Mouse (Mus musculus): ENCODE data around the gene Stk11. TPM values are rescaled to one million over a fixed set of nuclear protein-coding genes. Genes with fewer than 3 reads are reported as not detected.
A peak's percentile ranks its signal among the peaks of the same experiment; 100 is the strongest.

Gene Stk11
- total and polyA plus RNA-seq, 3 experiments, result 47.4 to 94.9 (median 65.9) TPM

DNA sequence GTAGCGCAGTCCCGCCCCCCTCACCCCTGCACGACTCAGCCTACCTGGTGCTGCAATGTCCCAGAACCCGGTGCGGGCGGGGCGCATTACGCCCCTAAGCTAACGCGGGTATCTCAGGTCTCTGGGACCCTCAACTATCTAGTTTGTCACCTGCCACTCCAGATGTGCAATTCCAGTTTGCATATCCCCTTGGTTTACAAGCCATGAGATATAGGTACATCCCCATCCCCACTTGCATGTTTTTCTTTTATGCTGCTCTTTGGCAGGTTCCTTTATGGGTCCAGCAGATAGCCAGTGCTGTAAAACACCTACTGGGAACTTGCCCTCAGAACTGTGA lies 23.8 kb downstream of the Stk11 start:
- Histone ChIP-seq H3K4me2 (ENCODE audit: insufficient read depth, low read depth, poor library complexity, severe bottlenecking) (peak overlapping the region; percentile 63), H3K9me3 (replicated peaks; ENCODE audit: low read length) (no peaks in the 10 kb centered on the region), H3K4me3 (replicated peaks in 1 of 3; ENCODE audit: low read depth in 2 of 3, low read length in 2 of 3, poor library complexity in 1 of 3) (peak overlapping the region; percentile 30 to 76 (median 54)), H3K27ac (ENCODE audit: insufficient read depth, low read depth) (no peak overlapping the region), H3K9ac (ENCODE audit: insufficient read depth, low read depth) (no peak overlapping the region; the same call in 1 of the 2 replicates), H3K36me3 (replicated peaks in 1 of 2; ENCODE audit: control insufficient read depth in 1 of 2, insufficient read depth in 1 of 2, low read length in 1 of 2) (peaks cover 11 to 13% of the 10 kb centered on the region in 2 experiments), H3K4me1 (ENCODE audit: control insufficient read depth in 1 of 2, insufficient read depth in 2 of 2) (peaks cover 12 to 43% of the 10 kb centered on the region in 2 experiments), H3K27me3 (replicated peaks) (peaks cover 25% of the 10 kb centered on the region), H3K79me2 (replicated peaks; ENCODE audit: control insufficient read depth, extremely low read depth, insufficient read depth, poor library complexity, severe bottlenecking) (peaks cover 18% of the 10 kb centered on the region)
- dilution Hi-C loops (cut with MboI; ENCODE audit: extremely low pct_ligation_motif_present, extremely low pct_unique_long_range_greater_than_20kb, low sequenced_read_pairs), result no loop called here
- no peak for TF ChIP-seq IRF4 (IDR thresholded peaks at IDR 0.05; ENCODE audit: low read depth, low read length)
- peak; percentile 2; the same call in 1 of the 2 replicates for TF ChIP-seq NELFE (IDR thresholded peaks at IDR 0.05; ENCODE audit: low read depth, low read length)
- in situ Hi-C loops (cut with MboI; ENCODE audit: low pct_ligation_motif_present, low pct_unique_long_range_greater_than_20kb, low sequenced_read_pairs), result no loop called here
- no peak for DNase-seq (ENCODE audit: extremely low read depth)

DNA sequence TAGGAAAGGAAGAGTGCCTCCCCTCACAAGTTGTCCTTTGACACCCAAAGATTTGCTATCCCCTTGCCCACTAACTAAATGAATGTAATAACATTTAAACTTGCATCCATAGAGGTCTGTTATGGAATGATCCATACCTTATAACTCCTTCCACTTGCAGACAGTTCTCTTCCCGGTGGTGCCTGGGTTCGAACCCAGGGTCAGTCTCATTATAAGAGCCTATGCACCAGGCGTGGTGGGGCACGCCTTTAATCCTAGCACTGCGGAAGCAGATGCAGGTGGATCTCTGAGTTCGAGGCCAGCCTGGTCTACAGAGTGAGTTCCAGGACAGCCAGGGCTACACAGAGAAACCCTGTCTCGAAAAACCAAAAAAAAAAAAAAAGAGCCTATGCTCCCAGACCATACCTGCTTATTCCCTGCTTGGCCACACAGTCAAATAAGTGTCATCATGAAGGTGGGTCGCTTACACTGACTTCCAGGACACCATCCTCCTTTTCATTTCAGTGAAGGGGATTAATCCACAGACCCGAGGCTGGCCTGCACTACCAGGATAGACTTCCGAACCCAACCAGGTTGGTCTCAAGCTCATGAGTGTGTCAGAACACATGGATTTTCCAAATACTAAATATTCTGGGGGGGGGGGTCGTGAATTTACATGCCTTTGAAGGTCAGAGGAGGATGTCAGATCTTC lies 24.5 kb downstream of the Stk11 start:
- in situ Hi-C loops (cut with MboI; ENCODE audit: low pct_ligation_motif_present, low pct_unique_long_range_greater_than_20kb, low sequenced_read_pairs), result loop anchor here (5.0 kb wide), 1 partner anchor 153 kb away; the partner anchor contains the start of gene Cnn2

GRCm38 (mm10) chr10:80140666-80141035 lies 25.0 kb downstream of the Stk11 start, which contains the start of gene Cbarp:
Gene Cbarp (minus strand): TSS chr10:80140835.
- in situ Hi-C loops (cut with MboI; ENCODE audit: low pct_ligation_motif_present, low pct_unique_long_range_greater_than_20kb, low sequenced_read_pairs), result loop anchor here (5.0 kb wide), 1 partner anchor 153 kb away; the partner anchor contains the start of gene Cnn2
- H3K79me2 ChIP-seq (replicated peaks; ENCODE audit: control insufficient read depth, extremely low read depth, insufficient read depth, poor library complexity, severe bottlenecking), result peaks cover 18% of the 10 kb centered on the region
- H3K27me3 ChIP-seq (replicated peaks), result peaks cover 25% of the 10 kb centered on the region
- peak within 1 kb of the TSS; percentile 72 for H3K4me2 ChIP-seq (ENCODE audit: insufficient read depth, low read depth, poor library complexity, severe bottlenecking)
- H3K4me1 ChIP-seq (ENCODE audit: control insufficient read depth in 1 of 2, insufficient read depth in 2 of 2), result peaks cover 20 to 55% of the 10 kb centered on the region in 2 experiments
- peak within 1 kb of the TSS; percentile 80 to 90 (median 84) for H3K4me3 ChIP-seq (replicated peaks in 1 of 3; ENCODE audit: low read depth in 2 of 3, low read length in 2 of 3, poor library complexity in 1 of 3)
- peak within 1 kb of the TSS; percentile 28 for H3K27ac ChIP-seq (ENCODE audit: insufficient read depth, low read depth)
- TF ChIP-seq KAT2A (IDR thresholded peaks at IDR 0.05; ENCODE audit: insufficient replicate concordance, low read length) (no peak), SIN3A (IDR thresholded peaks at IDR 0.05; ENCODE audit: low read length) (no peak)
- no peaks in the 10 kb centered on the region for H3K9me3 ChIP-seq (replicated peaks; ENCODE audit: low read length)
- H3K36me3 ChIP-seq (replicated peaks in 1 of 2; ENCODE audit: control insufficient read depth in 1 of 2, insufficient read depth in 1 of 2, low read length in 1 of 2), result peaks cover 22 to 23% of the 10 kb centered on the region in 2 experiments
- no peak for DNase-seq (ENCODE audit: extremely low read depth)
- H3K9ac ChIP-seq (ENCODE audit: insufficient read depth, low read depth), result peak within 1 kb of the TSS; percentile 57
- dilution Hi-C loops (cut with MboI; ENCODE audit: extremely low pct_ligation_motif_present, extremely low pct_unique_long_range_greater_than_20kb, low sequenced_read_pairs), result no loop called here

More for the DNA sequence above, 24.5 kb downstream of the Stk11 start:
- Histone ChIP-seq H3K79me2 (replicated peaks; ENCODE audit: control insufficient read depth, extremely low read depth, insufficient read depth, poor library complexity, severe bottlenecking) (peaks cover 18% of the 10 kb centered on the region), H3K27ac (ENCODE audit: insufficient read depth, low read depth) (no peak overlapping the region), H3K4me3 (replicated peaks in 1 of 3; ENCODE audit: low read depth in 2 of 3, low read length in 2 of 3, poor library complexity in 1 of 3) (no peak overlapping the region), H3K4me2 (ENCODE audit: insufficient read depth, low read depth, poor library complexity, severe bottlenecking) (no peak overlapping the region), H3K36me3 (replicated peaks in 1 of 2; ENCODE audit: control insufficient read depth in 1 of 2, insufficient read depth in 1 of 2, low read length in 1 of 2) (peaks cover 18 to 20% of the 10 kb centered on the region in 2 experiments), H3K9me3 (replicated peaks; ENCODE audit: low read length) (no peaks in the 10 kb centered on the region), H3K4me1 (ENCODE audit: control insufficient read depth in 1 of 2, insufficient read depth in 2 of 2) (peaks cover 17 to 50% of the 10 kb centered on the region in 2 experiments), H3K9ac (ENCODE audit: insufficient read depth, low read depth) (no peak overlapping the region), H3K27me3 (replicated peaks) (peaks cover 25% of the 10 kb centered on the region)
- TF ChIP-seq ZNF384 (IDR thresholded peaks at IDR 0.05; ENCODE audit: low read depth, low read length) (no peak), USF1 (IDR thresholded peaks at IDR 0.05; ENCODE audit: low read depth, low read length) (no peak), E2F4 (IDR thresholded peaks at IDR 0.05; ENCODE audit: insufficient replicate concordance, low read depth, low read length) (no peak), JUN (IDR thresholded peaks at IDR 0.05; ENCODE audit: insufficient read depth, low read depth, low read length) (no peak)
- DNase-seq (ENCODE audit: extremely low read depth), result no peak
- dilution Hi-C loops (cut with MboI; ENCODE audit: extremely low pct_ligation_motif_present, extremely low pct_unique_long_range_greater_than_20kb, low sequenced_read_pairs), result no loop called here

Data from CH12.LX (cell line).